Mouse (Mus musculus) embryonic facial prominence, embryonic 11.5 days (tissue): Measurements from ENCODE around the gene Map3k4. TPM values are rescaled to one million over a fixed set of nuclear protein-coding genes. Genes with fewer than 3 reads are reported as not detected.
A peak's percentile ranks its signal among the peaks of the same experiment; 100 is the strongest.

Experiments used
- ATAC-seq: fragments of 200-750 bp; cut with Nextera tagmentation; replicated peaks from 2 replicates; pipeline ENCODE4 v1.8.0; 2017; ENCODE audit warnings: low read depth; ENCODE audit not compliant: insufficient number of reproducible peaks, low FRiP score, low TSS enrichment
- DNase-seq: peaks from one replicate; pipeline ENCODE4 v3.0.0-alpha.2; 2015; ENCODE audit warnings: low spot score
- H3K27ac ChIP-seq: fragments of 300-500 bp; sonication (generic); replicated peaks from 2 replicates; pipeline ENCODE4 v1.5.1; 2014; ENCODE audit warnings: mild to moderate bottlenecking, low read depth, low read length, control low read depth
- H3K27me3 ChIP-seq: fragments of 300-500 bp; sonication (generic); 2 replicates; pipeline ENCODE4 v1.6.1; 2014; ENCODE audit warnings: mild to moderate bottlenecking, low read length, moderate library complexity, mixed read lengths; ENCODE audit not compliant: control insufficient read depth, insufficient read depth
- H3K36me3 ChIP-seq: fragments of 300-500 bp; sonication (generic); replicated peaks from 2 replicates; pipeline ENCODE4 v1.6.1; 2014; ENCODE audit warnings: low read depth, mild to moderate bottlenecking, low read length, moderate library complexity, mixed read lengths; ENCODE audit not compliant: control insufficient read depth, insufficient read depth
- H3K4me1 ChIP-seq: fragments of 300-500 bp; sonication (generic); 2 replicates; pipeline ENCODE4 v1.6.1; 2014; ENCODE audit warnings: low read length, mixed read lengths; ENCODE audit not compliant: control insufficient read depth, insufficient read depth
- H3K4me2 ChIP-seq: fragments of 300-500 bp; sonication (generic); 2 replicates; pipeline ENCODE4 v1.6.1; 2014; ENCODE audit warnings: low read depth, mild to moderate bottlenecking, control low read depth, low read length, moderate library complexity
- H3K4me3 ChIP-seq: fragments of 300-500 bp; sonication (generic); 2 replicates; pipeline ENCODE4 v1.5.1; 2014; ENCODE audit warnings: low read depth, low read length, control low read depth
- H3K9ac ChIP-seq: fragments of 300-500 bp; sonication (generic); replicated peaks from 2 replicates; pipeline ENCODE4 v1.6.1; 2014; ENCODE audit warnings: mild to moderate bottlenecking, control low read depth, low read length
- H3K9me3 ChIP-seq: fragments of 300-500 bp; sonication (generic); replicated peaks from 2 replicates; pipeline ENCODE4 v1.6.1; 2016; ENCODE audit warnings: mild to moderate bottlenecking, low read length, inconsistent platforms, mixed read lengths; ENCODE audit not compliant: control insufficient read depth
- WGBS: fragments of 180-500 bp; shearing (Covaris S2); extraction: QIAGEN DNeasy Blood & Tissue Kit; methylation state at CpG from one replicate; pipeline ENCODE4 v1.1.7; 2014; 5-methylcytosine and 5-hydroxymethylcytosine counted together
- polyA plus RNA-seq: library from polyadenylated mRNA; unstranded; fragments of >200 nt; fragmentation: Nextera tagmentation; extraction: Ambion mirVana; gene quantifications from 2 replicates; pipeline ENCODE4 v1.2.1, GENCODE M21; 2014

The Map3k4 gene
- polyA plus RNA-seq, 1 experiment from 2014 or later: 42.0 TPM

- H3K9ac ChIP-seq: no peak overlapping the region
- H3K27ac ChIP-seq: 0 out of 2 replicates have a peak overlapping the region, but pooled peaks have one; percentile 35
- H3K36me3 ChIP-seq: no peaks in the 10 kb centered on the region; the same call in 1 of the 2 replicates
- no peaks in the 10 kb centered on the region; the same call in 1 of the 2 replicates for H3K4me1 ChIP-seq
- no peaks in the 10 kb centered on the region for H3K27me3 ChIP-seq
- H3K4me3 ChIP-seq: no peak overlapping the region
- H3K4me2 ChIP-seq: no peak overlapping the region
- ATAC-seq: no peak
- no peak for DNase-seq
- WGBS: 75% methylated on average over 3 of the region's 3 CpGs
- no peaks in the 10 kb centered on the region for H3K9me3 ChIP-seq
Measured at GRCm38 (mm10) chr17:12204689-12205014, 113.9 kb downstream of the Map3k4 start.

GRCm38 (mm10) chr17:12204246-12204645 is 114.3 kb downstream of the Map3k4 start:
- H3K9me3 ChIP-seq: no peaks in the 10 kb centered on the region
- DNase-seq (no peak), ATAC-seq (no peak)
- H3K4me3 ChIP-seq: no peak overlapping the region
- H3K9ac ChIP-seq: no peak overlapping the region
- no peaks in the 10 kb centered on the region; the same call in 1 of the 2 replicates for H3K4me1 ChIP-seq
- H3K4me2 ChIP-seq: no peak overlapping the region
- no peaks in the 10 kb centered on the region for H3K27me3 ChIP-seq
- WGBS: 63% methylated on average over 3 of the region's 3 CpGs
- no peak overlapping the region for H3K27ac ChIP-seq
- no peaks in the 10 kb centered on the region; the same call in 1 of the 2 replicates for H3K36me3 ChIP-seq

- ATAC-seq: no peak
- Histone ChIP-seq H3K4me3 (no peak overlapping the region), H3K4me2 (no peak overlapping the region), H3K9ac (no peak overlapping the region), H3K36me3 (no peaks in the 10 kb centered on the region; the same call in 1 of the 2 replicates), H3K27ac (no peak overlapping the region), H3K9me3 (no peaks in the 10 kb centered on the region), H3K27me3 (no peaks in the 10 kb centered on the region), H3K4me1 (no peaks in the 10 kb centered on the region; the same call in 1 of the 2 replicates)
- 81% methylated on average over 15 of the region's 15 CpGs for WGBS
- no peak for DNase-seq
Measured at GRCm38 (mm10) chr17:12203414-12203897, 115.1 kb downstream of the Map3k4 start.

- DNase-seq: no peak
- no peaks in the 10 kb centered on the region; the same call in 1 of the 2 replicates for H3K4me1 ChIP-seq
- no peaks in the 10 kb centered on the region; the same call in 1 of the 2 replicates for H3K36me3 ChIP-seq
- ATAC-seq: no peak
- H3K9ac ChIP-seq: no peak overlapping the region
- H3K4me2 ChIP-seq: no peak overlapping the region
- 96% methylated on average over 1 of the region's 1 CpGs for WGBS
- H3K27me3 ChIP-seq: no peaks in the 10 kb centered on the region
- 0 out of 2 replicates have a peak overlapping the region, but pooled peaks have one; percentile 20 for H3K27ac ChIP-seq
- H3K4me3 ChIP-seq: no peak overlapping the region
- H3K9me3 ChIP-seq: no peaks in the 10 kb centered on the region
Measured at GRCm38 (mm10) chr17:12201086-12201485, 117.5 kb downstream of the Map3k4 start.

- no peaks in the 10 kb centered on the region for H3K27me3 ChIP-seq
- no peaks in the 10 kb centered on the region for H3K9me3 ChIP-seq
- H3K4me2 ChIP-seq: no peak overlapping the region
- no peak overlapping the region for H3K27ac ChIP-seq
- DNase-seq (no peak), ATAC-seq (no peak)
- no peak overlapping the region for H3K4me3 ChIP-seq
- 61% methylated on average over 4 of the region's 4 CpGs for WGBS
- H3K9ac ChIP-seq: no peak overlapping the region
- no peaks in the 10 kb centered on the region; the same call in 1 of the 2 replicates for H3K36me3 ChIP-seq
- H3K4me1 ChIP-seq: no peaks in the 10 kb centered on the region
Measured at GRCm38 (mm10) chr17:12199933-12200332, 118.7 kb downstream of the Map3k4 start.

- peak overlapping the region; percentile 68 for H3K27ac ChIP-seq
- H3K4me3 ChIP-seq: no peak overlapping the region
- H3K9me3 ChIP-seq: no peaks in the 10 kb centered on the region
- H3K9ac ChIP-seq: peak overlapping the region; percentile 35
- H3K4me2 ChIP-seq: peak overlapping the region; percentile 22
- no peaks in the 10 kb centered on the region; the same call in 1 of the 2 replicates for H3K4me1 ChIP-seq
- no peaks in the 10 kb centered on the region for H3K36me3 ChIP-seq
- WGBS: 34% methylated on average over 10 of the region's 10 CpGs
- DNase-seq (peak; percentile 46), ATAC-seq (peak; percentile 47; the same call in 1 of the 2 replicates)
- H3K27me3 ChIP-seq: no peaks in the 10 kb centered on the region
Measured at GRCm38 (mm10) chr17:12195604-12196003, 123.0 kb downstream of the Map3k4 start.

GRCm38 (mm10) chr17:12195137-12195536 is 123.5 kb downstream of the Map3k4 start:
- no peaks in the 10 kb centered on the region for H3K27me3 ChIP-seq
- ATAC-seq: peak; percentile 80
- H3K4me2 ChIP-seq: peak overlapping the region; percentile 22; the same call in 1 of the 2 replicates
- no peaks in the 10 kb centered on the region; the same call in 1 of the 2 replicates for H3K4me1 ChIP-seq
- H3K36me3 ChIP-seq: no peaks in the 10 kb centered on the region
- H3K27ac ChIP-seq: peak overlapping the region; percentile 68
- H3K9ac ChIP-seq: no peak overlapping the region; the same call in 1 of the 2 replicates
- 20% methylated on average over 5 of the region's 5 CpGs for WGBS
- H3K9me3 ChIP-seq: no peaks in the 10 kb centered on the region
- peak; percentile 71 for DNase-seq
- no peak overlapping the region for H3K4me3 ChIP-seq

- no peaks in the 10 kb centered on the region for H3K36me3 ChIP-seq
- H3K4me1 ChIP-seq: no peaks in the 10 kb centered on the region
- H3K4me3 ChIP-seq: no peak overlapping the region
- H3K27ac ChIP-seq: no peak overlapping the region
- 83% methylated on average over 1 of the region's 1 CpGs for WGBS
- H3K27me3 ChIP-seq: no peaks in the 10 kb centered on the region
- no peaks in the 10 kb centered on the region for H3K9me3 ChIP-seq
- ATAC-seq: no peak
- DNase-seq: no peak
- H3K4me2 ChIP-seq: no peak overlapping the region
- no peak overlapping the region for H3K9ac ChIP-seq
Measured at GRCm38 (mm10) chr17:12187782-12188181, 130.8 kb downstream of the Map3k4 start.
